Mouse (Mus musculus) C2C12 (cell line): ENCODE data around the gene Bmper. TPM values are rescaled to one million over a fixed set of nuclear protein-coding genes. Genes with fewer than 3 reads are reported as not detected.

ENCODE experiments used
- H3K27me3 ChIP-seq: one replicate; pipeline ENCODE4 v1.6.1; 2011; ENCODE audit not compliant: control insufficient read depth, insufficient read depth, insufficient read length
- H3K36me3 ChIP-seq: one replicate; pipeline ENCODE4 v1.6.1; 2011; ENCODE audit not compliant: control insufficient read depth, insufficient read depth
- H3K4me3 ChIP-seq: one replicate; pipeline ENCODE4 v1.5.1; 2011; ENCODE audit warnings: mild to moderate bottlenecking, control low read depth; ENCODE audit not compliant: poor library complexity, insufficient read depth, severe bottlenecking
- H3K79me2 ChIP-seq: one replicate; pipeline ENCODE4 v1.6.1; 2011; ENCODE audit not compliant: control insufficient read depth, insufficient read depth
- H3K79me3 ChIP-seq: one replicate; pipeline ENCODE4 v1.6.1; 2011; ENCODE audit warnings: low read depth, control low read depth
- H3ac ChIP-seq: one replicate; pipeline ENCODE3; 2011; ENCODE audit warnings: low read depth; ENCODE audit not compliant: control insufficient read depth, insufficient read length
- CEBPB ChIP-seq: IDR thresholded peaks from one replicate; pipeline ENCODE4 v1.6.1; 2011; ENCODE audit warnings: low read depth, mild to moderate bottlenecking, control low read depth, moderate library complexity
- CTCF ChIP-seq: IDR thresholded peaks from one replicate; pipeline ENCODE4 v1.5.1; 2011; ENCODE audit not compliant: control insufficient read depth, insufficient read depth, insufficient read length
- FOSL1 ChIP-seq: IDR thresholded peaks from one replicate; pipeline ENCODE4 v1.8.0; 2011; ENCODE audit warnings: mild to moderate bottlenecking, low read length; ENCODE audit not compliant: poor library complexity, insufficient read depth, severe bottlenecking
- MAX ChIP-seq: IDR thresholded peaks from one replicate; pipeline ENCODE4 v1.6.1; 2011; ENCODE audit warnings: mild to moderate bottlenecking, control low read depth
- MYOD1 ChIP-seq: IDR thresholded peaks from one replicate; pipeline ENCODE4 v1.6.1; 2011; ENCODE audit warnings: low read depth; ENCODE audit not compliant: control insufficient read depth, insufficient read length
- MYOG ChIP-seq: IDR thresholded peaks from one replicate; pipeline ENCODE4 v1.6.1; 2011; ENCODE audit not compliant: control insufficient read depth, insufficient read length; ENCODE audit errors: extremely low read depth
- USF1 ChIP-seq: IDR thresholded peaks from one replicate; pipeline ENCODE4 v1.6.1; 2011; ENCODE audit warnings: low read depth, mild to moderate bottlenecking, control low read depth, moderate library complexity
- polyA plus RNA-seq: library from polyadenylated mRNA; unstranded; fragments of >200 nt; fragmentation: generic; extraction: Trizol; gene quantifications from one replicate; pipeline ENCODE4 v1.2.1, GENCODE M21; 2012; ENCODE audit warnings: missing spikeins

Gene Bmper
- polyA plus RNA-seq, 1 experiment, result 1.2 TPM

DNA sequence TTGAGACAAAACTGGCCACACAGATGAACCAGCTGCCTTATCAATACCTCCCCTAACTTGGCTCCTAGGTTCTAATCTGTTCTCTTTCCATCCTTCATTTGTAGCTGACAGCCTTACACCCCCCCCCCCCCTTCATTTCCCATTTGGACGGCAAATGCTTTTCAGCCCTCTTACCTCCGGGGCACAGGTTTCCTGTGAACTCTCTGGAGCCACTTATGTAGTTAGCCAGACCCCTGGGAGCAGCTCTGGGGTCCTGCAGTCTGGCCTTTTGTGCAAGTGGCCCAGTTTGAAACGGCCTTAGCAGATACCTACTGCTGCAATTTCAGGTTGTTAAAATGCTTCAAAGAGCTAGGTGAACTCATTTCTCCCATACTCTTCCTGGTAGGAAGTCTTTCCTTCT, 17.6 kb upstream of the Bmper start:
- no peaks in the 10 kb centered on the region for H3K27me3 ChIP-seq
- no peak overlapping the region for H3ac ChIP-seq
- TF ChIP-seq CTCF (no peak), FOSL1 (no peak), CEBPB (no peak), MAX (no peak), USF1 (no peak), MYOD1 (no peak), MYOG (no peak)
- no peaks in the 10 kb centered on the region for H3K79me2 ChIP-seq
- no peak overlapping the region for H3K4me3 ChIP-seq
- H3K79me3 ChIP-seq, result no peaks in the 10 kb centered on the region
- no peaks in the 10 kb centered on the region for H3K36me3 ChIP-seq

- Histone ChIP-seq H3K4me3 (no peak overlapping the region), H3ac (no peak overlapping the region), H3K36me3 (no peaks in the 10 kb centered on the region), H3K79me3 (no peaks in the 10 kb centered on the region), H3K79me2 (no peaks in the 10 kb centered on the region), H3K27me3 (no peaks in the 10 kb centered on the region)
- TF ChIP-seq USF1 (no peak), MAX (no peak), CEBPB (no peak), CTCF (no peak), MYOD1 (no peak), MYOG (no peak), FOSL1 (no peak)
These were observed 17.1 kb upstream of the Bmper start for GRCm38 (mm10) chr9:23205757-23206156.

GRCm38 (mm10) chr9:23206181-23206580, 16.7 kb upstream of the Bmper start:
- H3ac ChIP-seq, result no peak overlapping the region
- no peak for TF ChIP-seq FOSL1
- TF ChIP-seq CEBPB, result no peak
- H3K4me3 ChIP-seq, result no peak overlapping the region
- H3K79me2 ChIP-seq, result no peaks in the 10 kb centered on the region
- H3K36me3 ChIP-seq, result no peaks in the 10 kb centered on the region
- H3K27me3 ChIP-seq, result no peaks in the 10 kb centered on the region
- H3K79me3 ChIP-seq, result no peaks in the 10 kb centered on the region

GRCm38 (mm10) chr9:23212303-23212702, 10.6 kb upstream of the Bmper start:
- H3K36me3 ChIP-seq, result no peaks in the 10 kb centered on the region
- H3K79me2 ChIP-seq, result no peaks in the 10 kb centered on the region

DNA sequence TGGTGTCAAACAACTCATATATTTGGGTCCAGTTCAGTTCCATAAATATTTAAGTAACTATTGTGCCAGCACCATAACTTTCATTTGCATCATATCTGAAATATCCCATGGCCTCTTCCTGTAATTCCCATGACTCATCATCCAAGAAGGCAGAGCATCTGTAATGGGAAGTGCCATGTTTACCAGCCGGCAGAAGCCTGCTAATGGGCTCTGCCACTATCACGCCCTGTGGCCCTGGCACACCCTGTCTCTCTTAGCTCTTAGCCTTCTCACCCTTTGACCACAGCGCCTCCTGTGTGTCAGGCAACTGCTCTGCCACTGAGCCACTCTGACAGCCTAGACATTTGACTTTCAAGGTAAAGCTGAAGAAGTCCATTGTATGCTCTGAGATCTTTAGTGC, 3.1 kb upstream of the Bmper start:
- Histone ChIP-seq H3K27me3 (no peaks in the 10 kb centered on the region), H3K36me3 (no peaks in the 10 kb centered on the region), H3K4me3 (no peak overlapping the region), H3ac (no peak overlapping the region), H3K79me2 (no peaks in the 10 kb centered on the region), H3K79me3 (no peaks in the 10 kb centered on the region)
- TF ChIP-seq CTCF (peak; percentile 76), FOSL1 (peak; percentile 78), MAX (peak; percentile 81), CEBPB (peak; percentile 80), MYOG (no peak), USF1 (no peak), MYOD1 (no peak)

More at GRCm38 (mm10) chr9:23212303-23212702, 10.6 kb upstream of the Bmper start:
- Histone ChIP-seq H3K4me3 (no peak overlapping the region), H3K27me3 (no peaks in the 10 kb centered on the region), H3K79me3 (no peaks in the 10 kb centered on the region), H3ac (no peak overlapping the region)
- TF ChIP-seq CTCF (peak; percentile 90), CEBPB (no peak)

DNA sequence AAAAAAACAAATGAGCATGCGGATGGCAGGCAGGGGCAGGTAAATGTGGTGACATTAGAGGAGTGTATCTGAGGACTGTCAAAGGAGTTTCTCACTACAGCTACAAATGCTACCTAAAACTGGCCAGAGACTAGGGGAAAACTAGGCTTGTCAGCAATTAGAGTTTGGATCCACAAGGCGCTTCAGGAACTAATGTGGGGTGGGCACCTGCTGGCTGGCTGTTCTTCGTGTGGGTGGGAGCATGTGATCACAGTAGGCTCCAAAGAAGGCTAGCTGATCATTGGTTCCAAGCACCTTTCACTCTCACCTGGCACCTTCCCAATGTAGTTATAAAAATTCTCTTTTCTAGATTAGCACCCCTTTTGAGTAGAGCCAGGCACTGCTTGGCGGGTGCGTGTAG, 900 bp upstream of the Bmper start:
- Histone ChIP-seq H3K79me3 (no peaks in the 10 kb centered on the region), H3K4me3 (peak overlapping the region; percentile 48), H3ac (peak overlapping the region; percentile 94), H3K36me3 (no peaks in the 10 kb centered on the region), H3K79me2 (no peaks in the 10 kb centered on the region), H3K27me3 (no peaks in the 10 kb centered on the region)
- TF ChIP-seq USF1, result no peak
- TF ChIP-seq CTCF, result no peak
- TF ChIP-seq FOSL1, result no peak
- no peak for TF ChIP-seq MYOG
- TF ChIP-seq MAX, result no peak
- TF ChIP-seq MYOD1, result no peak
- no peak for TF ChIP-seq CEBPB
